Mouse (Mus musculus): ENCODE results near the gene Etnk1. TPM values are rescaled to one million over a fixed set of nuclear protein-coding genes. Genes with fewer than 3 reads are reported as not detected.
A peak's percentile ranks its signal among the peaks of the same experiment; 100 is the strongest.
"Not testable (repeated sequence)": the region's sequence is repeated elsewhere in the genome, so short reads cannot be mapped to it uniquely, and the experiment has no call there.

The Etnk1 gene
- polyA plus RNA-seq, 1 experiment from 2014 or later, result 17.5 TPM

DNA sequence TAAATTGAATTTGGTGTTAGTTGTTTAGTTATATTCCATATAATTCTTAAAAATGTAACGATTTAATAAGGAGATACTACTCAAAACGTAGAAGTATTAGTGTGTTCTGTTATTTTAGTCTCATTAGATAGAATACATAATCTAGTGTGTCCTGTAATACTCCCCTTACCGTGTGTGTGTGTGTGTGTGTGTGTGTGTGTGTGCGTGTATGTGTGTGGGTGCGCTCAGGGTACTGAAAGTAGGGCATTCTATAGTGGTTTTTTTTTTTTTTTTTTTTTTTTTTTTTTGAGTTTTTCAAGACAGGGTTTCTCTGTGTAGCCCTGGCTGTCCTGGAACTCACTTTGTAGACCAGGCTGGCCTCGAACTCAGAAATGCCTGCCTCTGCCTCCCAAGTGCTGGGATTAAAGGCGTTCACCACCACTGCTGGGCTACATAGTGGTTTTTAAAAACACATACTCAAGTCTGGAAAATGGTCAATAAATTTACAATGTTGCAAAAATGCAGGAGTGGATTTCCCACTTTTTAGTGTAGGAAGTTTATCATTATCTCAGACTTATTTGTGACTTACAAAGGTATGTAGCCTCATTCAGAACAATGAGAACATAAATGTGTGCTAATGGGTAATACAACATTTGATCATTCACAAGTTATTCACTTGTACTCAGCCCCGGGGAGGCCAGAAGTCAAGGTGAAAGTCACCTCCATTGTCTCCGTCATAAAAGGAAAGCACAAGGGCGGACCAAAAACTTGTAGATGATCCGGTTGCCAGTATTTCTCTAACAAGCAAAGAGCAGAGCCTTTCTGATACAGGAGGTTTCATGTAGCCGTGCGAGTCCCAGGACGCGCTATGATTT lies 1.4 kb upstream of the Etnk1 start:
- Histone ChIP-seq H3K4me1 (peaks cover 49% of the 10 kb centered on the region), H3K27ac (peak overlapping the region; percentile 96), H3K27me3 (replicated peaks) (no peaks in the 10 kb centered on the region), H3K36me3 (peaks cover 11% of the 10 kb centered on the region), H3K9me3 (replicated peaks) (no peaks in the 10 kb centered on the region), H3K4me2 (peak overlapping the region; percentile 89), H3K9ac (peak overlapping the region; percentile 93), H3K4me3 (peak overlapping the region; percentile 91)
- 51% methylated on average over 15 of the region's 15 CpGs for WGBS (ENCODE audit: insufficient replicate concordance)
- ATAC-seq, result no peak

DNA sequence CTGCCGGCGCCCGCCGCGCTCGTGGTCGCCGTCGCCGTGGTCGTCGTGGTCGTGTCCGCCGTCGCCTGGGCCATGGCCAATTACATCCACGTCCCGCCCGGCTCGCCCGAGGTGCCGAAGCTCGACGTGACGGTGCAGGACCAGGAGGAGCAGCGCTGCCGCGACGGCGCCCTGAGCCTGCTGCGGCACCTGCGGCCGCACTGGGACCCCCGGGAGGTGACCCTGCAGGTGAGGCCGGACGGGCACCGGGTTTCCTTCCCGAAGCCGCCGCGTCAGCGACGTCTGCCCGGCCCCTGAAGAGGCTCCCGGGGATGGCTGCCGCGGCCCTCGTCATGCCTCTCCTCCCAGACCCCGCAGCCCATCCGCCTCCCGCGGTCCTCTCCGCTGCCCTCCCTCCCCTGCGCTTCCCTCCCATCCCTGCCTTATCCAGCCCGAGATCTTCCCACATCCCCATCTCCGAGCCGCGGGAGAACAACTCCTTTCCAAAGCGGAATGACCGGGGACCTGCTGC lies 443 bp downstream of the Etnk1 start:
- H3K27ac ChIP-seq, result peak overlapping the region; percentile 96
- no peaks in the 10 kb centered on the region for H3K27me3 ChIP-seq (replicated peaks)
- H3K4me3 ChIP-seq, result peak overlapping the region; percentile 91
- H3K9ac ChIP-seq, result peak overlapping the region; percentile 93
- H3K36me3 ChIP-seq, result peaks cover 29% of the 10 kb centered on the region
- WGBS (ENCODE audit: insufficient replicate concordance), result under 1% methylated on average over 58 of the region's 60 CpGs
- peak overlapping the region; percentile 89 for H3K4me2 ChIP-seq
- peaks cover 66% of the 10 kb centered on the region for H3K4me1 ChIP-seq
- ATAC-seq, result peak; percentile 70
- H3K9me3 ChIP-seq (replicated peaks), result no peaks in the 10 kb centered on the region

DNA sequence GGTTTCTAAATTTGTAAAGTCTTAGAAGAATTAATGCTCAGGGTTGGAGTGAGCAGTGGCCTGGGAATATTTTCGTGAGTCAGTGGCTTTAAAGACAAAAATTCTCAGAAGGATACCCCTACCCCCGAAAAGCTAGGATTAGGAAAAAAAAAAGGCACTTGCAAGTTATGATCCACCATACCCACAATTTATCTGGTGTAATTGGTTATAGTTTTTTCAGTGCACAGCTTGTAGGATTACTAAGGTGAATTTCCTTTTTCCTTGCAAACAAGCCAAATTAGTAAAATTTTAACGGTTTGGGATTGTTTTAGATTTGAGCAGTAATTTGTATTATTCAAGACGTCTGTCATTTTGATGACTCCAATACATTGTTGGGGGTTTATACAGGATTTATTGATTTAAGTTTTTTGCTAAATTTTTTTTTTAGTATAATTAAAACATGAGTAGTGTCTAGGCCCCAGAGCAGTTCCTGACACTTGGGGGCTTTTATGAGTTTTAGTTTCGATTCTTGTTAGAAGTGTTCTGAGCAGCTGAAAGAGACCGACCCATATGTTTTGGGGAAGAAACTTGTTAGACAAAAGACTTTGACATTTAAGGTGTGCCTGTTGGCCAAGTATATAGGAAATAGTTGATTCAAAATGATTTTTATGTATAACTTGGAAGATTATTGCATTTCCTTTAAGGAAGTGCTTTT lies 1.1 kb downstream of the Etnk1 start:
- WGBS (ENCODE audit: insufficient replicate concordance), result 12% methylated on average over 6 of the region's 6 CpGs
- Histone ChIP-seq H3K9ac (peak overlapping the region; percentile 93), H3K4me3 (peak overlapping the region; percentile 91), H3K9me3 (replicated peaks) (no peaks in the 10 kb centered on the region), H3K4me2 (peak overlapping the region; percentile 89), H3K4me1 (peaks cover 66% of the 10 kb centered on the region), H3K36me3 (peaks cover 36% of the 10 kb centered on the region), H3K27ac (peak overlapping the region; percentile 96), H3K27me3 (replicated peaks) (no peaks in the 10 kb centered on the region)
- no peak for ATAC-seq

DNA sequence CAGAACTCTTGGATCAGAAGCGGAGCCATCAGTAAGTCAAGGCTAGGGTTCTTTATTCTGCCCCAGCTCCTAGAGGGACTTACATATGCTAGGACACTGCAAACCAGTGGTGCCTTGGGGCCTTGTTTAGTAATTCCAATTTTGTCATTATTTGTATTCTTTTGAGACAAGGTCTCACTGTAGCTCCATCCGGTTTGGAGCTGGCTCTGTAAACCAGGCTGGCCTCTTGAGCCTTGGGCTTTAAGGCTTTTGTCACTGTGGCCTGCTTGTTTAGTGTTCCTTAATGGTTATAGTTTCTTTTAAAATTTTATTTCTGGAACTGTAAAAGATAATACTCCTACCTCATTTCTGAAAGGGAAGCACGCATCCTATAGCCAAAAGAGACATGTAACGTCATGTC lies 2.4 kb downstream of the Etnk1 start:
- peaks cover 56% of the 10 kb centered on the region for H3K4me1 ChIP-seq
- no peaks in the 10 kb centered on the region for H3K27me3 ChIP-seq (replicated peaks)
- peaks cover 44% of the 10 kb centered on the region for H3K36me3 ChIP-seq
- H3K9me3 ChIP-seq (replicated peaks), result no peaks in the 10 kb centered on the region
- ATAC-seq, result no peak
- peak overlapping the region; percentile 89 for H3K4me2 ChIP-seq
- H3K4me3 ChIP-seq, result peak overlapping the region; percentile 91; the same call in 1 of the 2 replicates
- peak overlapping the region; percentile 93 for H3K9ac ChIP-seq
- WGBS (ENCODE audit: insufficient replicate concordance), result 82% methylated on average over 4 of the region's 4 CpGs
- H3K27ac ChIP-seq, result no peak overlapping the region

DNA sequence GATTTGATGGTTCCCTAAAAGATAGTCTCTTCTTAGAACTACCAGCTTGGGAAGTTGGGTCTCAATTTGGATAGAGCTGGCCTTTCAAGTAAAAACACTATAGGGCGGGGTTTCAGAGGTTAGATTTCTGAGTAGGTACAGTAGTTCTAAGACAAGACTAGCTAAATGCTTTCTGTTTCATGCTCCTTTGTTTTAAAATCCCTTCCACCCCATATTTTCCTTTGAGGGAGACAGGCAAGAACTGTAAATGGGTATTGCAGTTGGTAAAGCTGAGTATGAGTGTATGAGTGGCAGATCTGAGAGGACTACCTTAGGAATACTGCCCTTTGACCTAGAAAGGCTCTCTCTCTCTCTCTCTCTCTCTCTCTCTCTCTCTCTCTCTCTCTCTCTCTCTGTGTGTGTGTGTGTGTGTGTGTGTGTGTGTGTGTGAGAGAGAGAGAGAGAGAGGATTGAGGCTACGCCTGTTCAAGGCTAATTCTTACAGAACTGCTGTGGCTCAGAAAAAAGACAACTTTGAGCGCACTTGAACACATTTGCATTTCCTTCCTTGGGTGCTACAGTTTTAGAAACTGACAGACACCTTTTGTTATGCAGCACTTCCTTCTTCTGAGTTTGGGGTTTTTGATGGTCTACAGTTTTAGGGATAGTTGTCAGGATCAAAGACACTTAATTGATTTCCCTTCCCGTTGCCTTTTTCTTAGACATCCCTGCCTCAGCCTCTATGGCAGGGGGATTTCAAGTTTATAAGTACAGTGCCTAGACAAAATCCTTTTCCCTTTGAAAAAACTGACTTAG lies 3.3 kb downstream of the Etnk1 start:
- Histone ChIP-seq H3K9me3 (replicated peaks) (no peaks in the 10 kb centered on the region), H3K27me3 (replicated peaks) (no peaks in the 10 kb centered on the region), H3K4me3 (no peak overlapping the region), H3K27ac (no peak overlapping the region), H3K4me2 (peak overlapping the region; percentile 23), H3K36me3 (peaks cover 45% of the 10 kb centered on the region), H3K9ac (no peak overlapping the region), H3K4me1 (peaks cover 57% of the 10 kb centered on the region)
- 66% methylated on average over 4 of the region's 4 CpGs for WGBS (ENCODE audit: insufficient replicate concordance)
- no peak for ATAC-seq

DNA sequence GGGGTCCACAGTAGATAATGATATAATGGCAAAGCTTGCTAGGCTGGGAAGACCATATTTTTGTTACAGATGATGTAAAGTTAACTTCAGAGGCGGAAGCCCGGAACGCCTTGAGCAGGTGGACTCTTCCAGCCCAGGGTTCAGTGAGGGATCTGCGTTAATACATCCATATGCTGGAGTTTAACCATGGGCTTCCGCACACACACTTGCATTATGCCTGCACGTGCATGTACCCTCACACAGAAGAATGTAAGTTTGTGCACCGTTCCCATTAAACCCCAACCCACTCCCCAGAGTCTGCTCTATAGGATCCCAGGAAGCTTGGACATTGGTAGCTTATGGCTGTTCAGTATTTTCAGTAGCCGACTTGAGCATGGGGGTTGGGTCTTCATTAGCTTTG lies 4.0 kb downstream of the Etnk1 start:
- 81% methylated on average over 8 of the region's 8 CpGs for WGBS (ENCODE audit: insufficient replicate concordance)

DNA sequence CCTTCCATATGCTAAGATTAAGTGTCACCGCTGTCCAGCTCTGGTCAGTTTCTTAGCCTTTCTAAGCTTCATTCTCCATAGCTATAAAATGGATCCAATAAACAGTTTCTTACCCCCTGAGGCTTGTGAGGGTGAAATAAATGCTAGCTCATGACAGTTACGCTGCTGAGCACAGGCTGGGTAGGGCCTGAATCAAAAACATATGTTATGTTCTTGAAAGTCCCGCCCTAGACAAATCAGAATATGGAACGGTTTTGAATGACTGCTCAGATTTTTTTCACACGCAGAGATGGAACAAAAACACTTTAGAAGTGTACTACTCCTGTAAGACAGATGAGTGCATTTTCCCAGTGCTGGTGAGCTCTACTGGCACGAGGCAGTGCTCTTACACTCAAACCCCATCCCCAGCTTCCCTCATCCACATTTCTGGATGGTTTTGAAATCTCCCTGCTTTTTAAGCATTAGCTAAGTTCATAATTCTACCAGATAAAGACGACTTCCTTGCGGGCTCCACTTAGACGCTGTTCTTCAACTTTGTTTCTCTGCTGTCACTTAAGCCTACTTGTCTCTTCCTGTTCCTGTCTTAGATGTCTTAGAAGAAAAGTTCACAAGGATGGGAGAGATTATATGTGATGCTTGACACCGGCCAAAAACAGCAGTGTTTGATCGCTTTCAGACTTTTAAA lies 4.9 kb downstream of the Etnk1 start:
- WGBS (ENCODE audit: insufficient replicate concordance), result 66% methylated on average over 11 of the region's 11 CpGs
- Histone ChIP-seq H3K4me3 (no peak overlapping the region), H3K27ac (no peak overlapping the region), H3K4me2 (no peak overlapping the region), H3K4me1 (peaks cover 47% of the 10 kb centered on the region), H3K36me3 (peaks cover 45% of the 10 kb centered on the region), H3K9me3 (replicated peaks) (no peaks in the 10 kb centered on the region), H3K27me3 (replicated peaks) (no peaks in the 10 kb centered on the region), H3K9ac (no peak overlapping the region)
- no peak for ATAC-seq

More for the DNA sequence above, 4.0 kb downstream of the Etnk1 start:
- no peak for ATAC-seq
- Histone ChIP-seq H3K36me3 (peaks cover 45% of the 10 kb centered on the region), H3K4me2 (no peak overlapping the region), H3K4me1 (peaks cover 52% of the 10 kb centered on the region), H3K4me3 (no peak overlapping the region), H3K9me3 (replicated peaks) (no peaks in the 10 kb centered on the region), H3K9ac (no peak overlapping the region), H3K27me3 (replicated peaks) (no peaks in the 10 kb centered on the region), H3K27ac (no peak overlapping the region)

DNA sequence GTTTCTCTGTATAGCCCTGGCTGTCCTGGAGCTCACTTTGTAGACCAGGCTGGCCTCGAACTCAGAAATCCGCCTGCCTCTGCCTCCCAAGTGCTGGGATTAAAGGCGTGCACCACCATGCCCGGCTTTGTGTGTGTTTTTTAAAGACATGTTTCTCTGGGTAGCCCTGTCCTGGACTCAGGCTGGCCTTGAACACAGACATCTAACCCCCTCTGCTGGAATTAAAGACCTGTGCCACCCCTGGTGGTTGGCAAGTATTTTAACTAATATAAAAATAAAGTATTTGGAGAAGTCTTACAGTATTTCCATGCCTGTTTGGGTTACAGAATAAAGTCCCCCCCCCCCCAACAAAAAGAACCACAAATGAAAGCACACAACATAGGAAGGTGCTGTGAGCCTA lies 5.7 kb downstream of the Etnk1 start:
- WGBS (ENCODE audit: insufficient replicate concordance), result 80% methylated on average over 4 of the region's 4 CpGs
- not testable (repeated sequence) for H3K4me2 ChIP-seq; H3K27ac ChIP-seq; ATAC-seq; H3K4me3 ChIP-seq; H3K9me3 ChIP-seq (replicated peaks); H3K9ac ChIP-seq; H3K27me3 ChIP-seq (replicated peaks)
- Histone ChIP-seq H3K36me3 (peaks cover 52% of the 10 kb centered on the region), H3K4me1 (peaks cover 47% of the 10 kb centered on the region)

DNA sequence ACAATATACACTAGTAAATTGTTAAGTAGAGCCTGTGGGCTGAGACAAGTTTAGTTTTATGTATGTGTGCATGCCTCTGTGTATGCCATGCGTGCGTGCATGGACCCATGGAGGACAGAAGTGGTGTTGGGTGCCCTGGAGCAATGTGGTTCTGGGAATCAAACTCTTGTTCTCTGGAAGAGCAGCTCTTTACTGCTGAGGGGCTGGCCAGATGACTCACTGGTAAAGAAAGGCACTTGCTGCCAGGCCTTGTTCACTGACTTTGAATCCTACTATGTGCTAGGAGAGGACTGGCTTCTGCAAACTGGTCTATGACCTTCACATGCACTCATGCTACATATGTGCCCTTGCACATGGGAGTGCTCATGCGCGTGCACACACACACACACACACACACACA lies 7.2 kb downstream of the Etnk1 start:
- H3K9me3 ChIP-seq (replicated peaks), result no peaks in the 10 kb centered on the region
- peaks cover 57% of the 10 kb centered on the region for H3K36me3 ChIP-seq
- ATAC-seq, result no peak
- H3K27ac ChIP-seq, result no peak overlapping the region
- H3K9ac ChIP-seq, result no peak overlapping the region
- H3K4me3 ChIP-seq, result no peak overlapping the region
- no peaks in the 10 kb centered on the region for H3K27me3 ChIP-seq (replicated peaks)
- peaks cover 37% of the 10 kb centered on the region for H3K4me1 ChIP-seq
- 83% methylated on average over 4 of the region's 4 CpGs for WGBS (ENCODE audit: insufficient replicate concordance)
- H3K4me2 ChIP-seq, result no peak overlapping the region

DNA sequence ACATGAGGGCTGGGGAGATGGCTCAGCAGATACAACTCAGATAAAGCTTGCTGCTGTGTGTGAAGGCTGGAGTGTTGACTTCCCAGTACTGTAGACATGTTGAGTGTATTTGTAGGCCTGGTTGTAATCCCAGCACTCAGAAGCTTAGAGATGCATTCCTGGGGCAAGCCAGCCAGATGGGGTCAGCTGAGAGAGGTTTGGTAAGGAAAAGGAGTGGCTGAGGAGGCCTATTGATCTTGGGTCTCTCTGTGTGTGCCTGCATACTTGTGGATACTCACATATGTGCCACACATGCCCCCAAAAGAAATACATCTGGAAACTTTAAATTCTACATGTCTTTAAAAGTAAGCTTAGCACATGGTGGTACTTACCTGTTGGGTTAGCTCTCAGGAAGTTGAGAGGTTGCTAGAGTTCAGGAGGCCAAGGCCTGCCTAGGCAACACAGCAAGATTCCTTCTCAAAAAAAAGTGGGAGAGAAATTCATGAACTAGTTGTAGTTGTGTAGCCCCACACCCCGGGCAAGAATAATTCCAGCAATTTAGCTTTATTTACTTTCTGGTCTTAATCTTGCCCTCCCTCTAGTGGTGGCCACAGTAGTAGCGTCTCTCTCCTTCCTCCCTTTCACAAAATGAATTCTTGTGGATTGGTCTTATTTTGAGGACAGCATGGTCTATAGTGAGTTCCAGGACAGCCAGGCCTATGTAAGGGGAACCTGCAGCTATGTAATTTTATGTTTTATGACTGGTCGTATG lies 8.1 kb downstream of the Etnk1 start:
- H3K36me3 ChIP-seq, result peaks cover 61% of the 10 kb centered on the region
- H3K4me1 ChIP-seq, result peaks cover 28% of the 10 kb centered on the region
- WGBS (ENCODE audit: insufficient replicate concordance), result 49% methylated on average over 3 of the region's 3 CpGs
- no peaks in the 10 kb centered on the region for H3K27me3 ChIP-seq (replicated peaks)
- no peak overlapping the region for H3K9ac ChIP-seq
- no peak overlapping the region for H3K4me2 ChIP-seq
- no peaks in the 10 kb centered on the region for H3K9me3 ChIP-seq (replicated peaks)
- no peak overlapping the region for H3K27ac ChIP-seq
- no peak for ATAC-seq
- H3K4me3 ChIP-seq, result no peak overlapping the region

DNA sequence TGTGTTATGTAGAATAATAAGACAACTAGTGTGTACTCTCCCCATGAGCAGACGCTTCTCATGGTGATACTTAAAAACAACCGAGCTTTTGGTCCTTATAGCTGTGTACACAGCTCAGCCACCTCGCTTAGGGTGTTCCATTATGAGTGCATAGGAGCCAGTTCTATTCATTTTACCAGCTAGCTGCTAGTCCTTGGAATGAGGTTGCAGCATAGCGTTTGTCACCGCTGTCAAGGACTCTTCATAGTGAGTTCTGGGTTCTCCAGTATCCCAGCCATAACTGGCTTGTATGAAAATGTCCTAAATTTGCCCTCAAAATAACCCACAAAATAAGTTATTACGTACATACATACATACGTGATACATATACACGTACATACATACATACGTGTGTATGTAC lies 9.1 kb downstream of the Etnk1 start:
- no peak for ATAC-seq
- Histone ChIP-seq H3K4me1 (peaks cover 19% of the 10 kb centered on the region), H3K4me2 (no peak overlapping the region), H3K9me3 (replicated peaks) (no peaks in the 10 kb centered on the region), H3K4me3 (no peak overlapping the region), H3K27ac (no peak overlapping the region), H3K9ac (no peak overlapping the region), H3K27me3 (replicated peaks) (no peaks in the 10 kb centered on the region), H3K36me3 (peaks cover 63% of the 10 kb centered on the region)
- 90% methylated on average over 9 of the region's 9 CpGs for whole genome bisulfite sequencing (ENCODE audit: insufficient replicate concordance)
